Mouse (Mus musculus) G1E (cell line): Measurements from ENCODE around the gene Rhebl1.

Source experiments
- CTCF ChIP-seq: IDR thresholded peaks from 2 replicates; pipeline ENCODE4 v1.5.1; 2012; ENCODE audit warnings: low read depth, low read length, inconsistent platforms, mixed read lengths
- POLR2AphosphoS5 ChIP-seq: IDR thresholded peaks from 2 replicates; pipeline ENCODE4 v1.6.1; 2012; ENCODE audit warnings: low read depth, low read length, inconsistent platforms; ENCODE audit not compliant: insufficient replicate concordance

DNA sequence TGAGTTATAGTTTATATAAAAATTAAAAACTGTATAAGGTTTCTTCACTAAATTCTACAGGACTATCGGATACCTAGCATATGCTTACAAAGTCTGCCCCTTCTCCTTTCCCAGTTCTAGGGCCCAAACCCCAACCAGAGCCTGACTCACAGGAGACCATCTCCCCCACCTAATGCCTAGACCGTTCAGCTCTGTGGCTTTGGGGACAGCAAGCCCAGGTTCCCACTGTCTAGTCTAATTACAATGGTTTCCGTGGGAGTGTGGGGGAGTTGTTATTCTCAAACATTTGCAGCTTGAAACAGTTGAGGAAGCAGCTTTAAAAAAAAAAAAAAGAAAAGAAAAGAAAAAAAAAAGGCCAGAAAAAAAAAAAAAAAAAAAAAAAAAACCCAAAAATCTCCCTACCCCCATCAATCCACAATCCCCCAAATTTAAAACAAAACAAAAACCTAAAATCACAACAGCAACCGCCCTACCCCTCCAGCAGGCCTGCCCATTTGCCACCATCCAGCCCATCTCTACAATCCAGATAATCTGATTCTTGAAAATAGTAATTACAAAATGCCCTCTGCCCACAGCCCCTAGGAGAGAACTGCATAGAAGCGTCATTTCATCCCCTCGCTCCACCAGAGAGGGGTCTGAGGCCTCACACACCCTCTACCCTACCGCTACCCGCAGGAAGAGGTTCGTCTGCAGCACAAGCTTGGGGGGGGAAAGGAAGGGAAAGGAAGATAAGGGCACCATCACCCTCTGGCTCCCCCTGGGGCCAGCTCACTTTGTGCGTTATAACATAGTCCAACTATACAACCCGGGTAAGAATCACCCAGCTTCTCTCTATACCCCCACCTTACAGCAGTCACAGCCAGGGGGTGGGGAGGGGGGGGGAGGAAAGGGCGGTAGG, 61.9 kb downstream of the Rhebl1 start:
- TF ChIP-seq CTCF (no peak), POLR2AphosphoS5 (no peak)
